Mouse (Mus musculus): ENCODE results near the gene Omp. TPM values are rescaled to one million over a fixed set of nuclear protein-coding genes. Genes with fewer than 3 reads are reported as not detected.

Omp gene
- polyA plus RNA-seq, 1 experiment from 2014 or later = 0.70 TPM

- Histone ChIP-seq H3K4me1 (replicated peaks; ENCODE audit: control insufficient read depth, insufficient read depth, low read length) (peaks cover 79% of the 10 kb centered on the region), H3K4me2 (no peak overlapping the region), H3K27me3 (replicated peaks; ENCODE audit: control insufficient read depth, insufficient read depth, low read length) (no peaks in the 10 kb centered on the region), H3K27ac (ENCODE audit: low read depth, low read length) (peak overlapping the region; percentile 16), H3K36me3 (ENCODE audit: control insufficient read depth, insufficient read depth, low read length) (0 out of 2 replicates have a peak, but pooled peaks cover 2% of the 10 kb centered on the region), H3K9me3 (ENCODE audit: control insufficient read depth, low read length) (no peaks in the 10 kb centered on the region), H3K9ac (ENCODE audit: low read depth, low read length) (no peak overlapping the region), H3K4me3 (ENCODE audit: low read depth, low read length) (no peak overlapping the region)
- WGBS = 59% methylated on average over 8 of the region's 8 CpGs
- ATAC-seq (replicated peaks; ENCODE audit: low FRiP score) = no peak
- DNase-seq (ENCODE audit: low spot score) = no peak
Measured at GRCm38 (mm10) chr7:98160041-98160740, 14.9 kb upstream of the Omp start.

GRCm38 (mm10) chr7:98158481-98158880 lies 13.2 kb upstream of the Omp start:
- ATAC-seq (replicated peaks; ENCODE audit: low FRiP score) (no peak), DNase-seq (ENCODE audit: low spot score) (no peak)
- Histone ChIP-seq H3K4me3 (ENCODE audit: low read depth, low read length) (no peak overlapping the region), H3K4me1 (replicated peaks; ENCODE audit: control insufficient read depth, insufficient read depth, low read length) (peaks cover 65% of the 10 kb centered on the region), H3K27ac (ENCODE audit: low read depth, low read length) (peak overlapping the region; percentile 22; the same call in 1 of the 2 replicates), H3K9me3 (ENCODE audit: control insufficient read depth, low read length) (no peaks in the 10 kb centered on the region), H3K36me3 (ENCODE audit: control insufficient read depth, insufficient read depth, low read length) (0 out of 2 replicates have a peak, but pooled peaks cover 2% of the 10 kb centered on the region), H3K9ac (ENCODE audit: low read depth, low read length) (no peak overlapping the region), H3K4me2 (no peak overlapping the region; the same call in 1 of the 2 replicates), H3K27me3 (replicated peaks; ENCODE audit: control insufficient read depth, insufficient read depth, low read length) (no peaks in the 10 kb centered on the region)
- WGBS = 56% methylated on average over 8 of the region's 8 CpGs

- ATAC-seq (replicated peaks; ENCODE audit: low FRiP score) = no peak
- peaks cover 64% of the 10 kb centered on the region for H3K4me1 ChIP-seq (replicated peaks; ENCODE audit: control insufficient read depth, insufficient read depth, low read length)
- H3K4me3 ChIP-seq (ENCODE audit: low read depth, low read length) = no peak overlapping the region
- no peak overlapping the region for H3K9ac ChIP-seq (ENCODE audit: low read depth, low read length)
- H3K27me3 ChIP-seq (replicated peaks; ENCODE audit: control insufficient read depth, insufficient read depth, low read length) = no peaks in the 10 kb centered on the region
- WGBS = 40% methylated on average over 5 of the region's 5 CpGs
- no peak for DNase-seq (ENCODE audit: low spot score)
- 0 out of 2 replicates have a peak, but pooled peaks cover 2% of the 10 kb centered on the region for H3K36me3 ChIP-seq (ENCODE audit: control insufficient read depth, insufficient read depth, low read length)
- 0 out of 2 replicates have a peak overlapping the region, but pooled peaks have one; percentile 22 for H3K27ac ChIP-seq (ENCODE audit: low read depth, low read length)
- no peaks in the 10 kb centered on the region for H3K9me3 ChIP-seq (ENCODE audit: control insufficient read depth, low read length)
- no peak overlapping the region for H3K4me2 ChIP-seq
Measured at GRCm38 (mm10) chr7:98157636-98158332, 12.5 kb upstream of the Omp start.

GRCm38 (mm10) chr7:98156280-98156665 lies 11.0 kb upstream of the Omp start:
- H3K27me3 ChIP-seq (replicated peaks; ENCODE audit: control insufficient read depth, insufficient read depth, low read length) = no peaks in the 10 kb centered on the region
- H3K4me1 ChIP-seq (replicated peaks; ENCODE audit: control insufficient read depth, insufficient read depth, low read length) = peaks cover 64% of the 10 kb centered on the region
- H3K9me3 ChIP-seq (ENCODE audit: control insufficient read depth, low read length) = no peaks in the 10 kb centered on the region
- H3K4me2 ChIP-seq = peak overlapping the region; percentile 33
- WGBS = 31% methylated on average over 3 of the region's 3 CpGs
- H3K36me3 ChIP-seq (ENCODE audit: control insufficient read depth, insufficient read depth, low read length) = peaks cover under 1% of the 10 kb centered on the region; the same call in 1 of the 2 replicates
- H3K27ac ChIP-seq (ENCODE audit: low read depth, low read length) = peak overlapping the region; percentile 64
- no peak for DNase-seq (ENCODE audit: low spot score)
- H3K9ac ChIP-seq (ENCODE audit: low read depth, low read length) = no peak overlapping the region
- ATAC-seq (replicated peaks; ENCODE audit: low FRiP score) = no peak
- no peak overlapping the region for H3K4me3 ChIP-seq (ENCODE audit: low read depth, low read length)

GRCm38 (mm10) chr7:98155546-98156279 lies 10.4 kb upstream of the Omp start:
- Histone ChIP-seq H3K4me2 (peak overlapping the region; percentile 45), H3K9me3 (ENCODE audit: control insufficient read depth, low read length) (no peaks in the 10 kb centered on the region), H3K4me1 (replicated peaks; ENCODE audit: control insufficient read depth, insufficient read depth, low read length) (peaks cover 63% of the 10 kb centered on the region), H3K4me3 (ENCODE audit: low read depth, low read length) (no peak overlapping the region), H3K9ac (ENCODE audit: low read depth, low read length) (no peak overlapping the region), H3K27me3 (replicated peaks; ENCODE audit: control insufficient read depth, insufficient read depth, low read length) (no peaks in the 10 kb centered on the region), H3K27ac (ENCODE audit: low read depth, low read length) (peak overlapping the region; percentile 64), H3K36me3 (ENCODE audit: control insufficient read depth, insufficient read depth, low read length) (no peaks in the 10 kb centered on the region; the same call in 1 of the 2 replicates)
- 10% methylated on average over 7 of the region's 8 CpGs for WGBS
- DNase-seq (ENCODE audit: low spot score) (no peak), ATAC-seq (replicated peaks; ENCODE audit: low FRiP score) (peak; percentile 78)

- H3K4me2 ChIP-seq = no peak overlapping the region
- no peak for ATAC-seq (replicated peaks; ENCODE audit: low FRiP score)
- no peaks in the 10 kb centered on the region for H3K27me3 ChIP-seq (replicated peaks; ENCODE audit: control insufficient read depth, insufficient read depth, low read length)
- no peaks in the 10 kb centered on the region; the same call in 1 of the 2 replicates for H3K36me3 ChIP-seq (ENCODE audit: control insufficient read depth, insufficient read depth, low read length)
- no peak overlapping the region for H3K9ac ChIP-seq (ENCODE audit: low read depth, low read length)
- peaks cover 61% of the 10 kb centered on the region for H3K4me1 ChIP-seq (replicated peaks; ENCODE audit: control insufficient read depth, insufficient read depth, low read length)
- DNase-seq (ENCODE audit: low spot score) = no peak
- H3K4me3 ChIP-seq (ENCODE audit: low read depth, low read length) = no peak overlapping the region
- H3K27ac ChIP-seq (ENCODE audit: low read depth, low read length) = peak overlapping the region; percentile 4; the same call in 1 of the 2 replicates
- WGBS = 62% methylated on average over 5 of the region's 5 CpGs
- no peaks in the 10 kb centered on the region for H3K9me3 ChIP-seq (ENCODE audit: control insufficient read depth, low read length)
Measured at GRCm38 (mm10) chr7:98153892-98154291, 8.6 kb upstream of the Omp start.

- DNase-seq (ENCODE audit: low spot score) = no peak
- H3K4me3 ChIP-seq (ENCODE audit: low read depth, low read length) = no peak overlapping the region
- H3K4me1 ChIP-seq (replicated peaks; ENCODE audit: control insufficient read depth, insufficient read depth, low read length) = peaks cover 56% of the 10 kb centered on the region
Measured at GRCm38 (mm10) chr7:98153345-98153744, 8.0 kb upstream of the Omp start.

GRCm38 (mm10) chr7:98152400-98152799 lies 7.1 kb upstream of the Omp start:
- Histone ChIP-seq H3K4me3 (ENCODE audit: low read depth, low read length) (no peak overlapping the region), H3K36me3 (ENCODE audit: control insufficient read depth, insufficient read depth, low read length) (peaks cover 5% of the 10 kb centered on the region; the same call in 1 of the 2 replicates), H3K4me1 (replicated peaks; ENCODE audit: control insufficient read depth, insufficient read depth, low read length) (peaks cover 50% of the 10 kb centered on the region), H3K27me3 (replicated peaks; ENCODE audit: control insufficient read depth, insufficient read depth, low read length) (no peaks in the 10 kb centered on the region), H3K27ac (ENCODE audit: low read depth, low read length) (no peak overlapping the region), H3K4me2 (no peak overlapping the region), H3K9ac (ENCODE audit: low read depth, low read length) (no peak overlapping the region), H3K9me3 (ENCODE audit: control insufficient read depth, low read length) (no peaks in the 10 kb centered on the region)
- WGBS = 71% methylated on average over 8 of the region's 8 CpGs
- no peak for ATAC-seq (replicated peaks; ENCODE audit: low FRiP score)
- DNase-seq (ENCODE audit: low spot score) = no peak

More at GRCm38 (mm10) chr7:98153345-98153744, 8.0 kb upstream of the Omp start:
- Histone ChIP-seq H3K4me2 (no peak overlapping the region), H3K36me3 (ENCODE audit: control insufficient read depth, insufficient read depth, low read length) (peaks cover under 1% of the 10 kb centered on the region; the same call in 1 of the 2 replicates), H3K27me3 (replicated peaks; ENCODE audit: control insufficient read depth, insufficient read depth, low read length) (no peaks in the 10 kb centered on the region), H3K9ac (ENCODE audit: low read depth, low read length) (no peak overlapping the region), H3K9me3 (ENCODE audit: control insufficient read depth, low read length) (no peaks in the 10 kb centered on the region), H3K27ac (ENCODE audit: low read depth, low read length) (no peak overlapping the region)
- ATAC-seq (replicated peaks; ENCODE audit: low FRiP score) = no peak
- WGBS = 39% methylated on average over 3 of the region's 3 CpGs
